Mouse (Mus musculus) limb, embryonic 15.5 days (tissue): ENCODE measurements around the gene Sh2d1b2. TPM values are rescaled to one million over a fixed set of nuclear protein-coding genes. Genes with fewer than 3 reads are reported as not detected.

ENCODE experiments used
- ATAC-seq: fragments of 200-750 bp; cut with Nextera tagmentation; 2 replicates; pipeline ENCODE4 v1.8.0; 2017; ENCODE audit warnings: low read depth, moderate TSS enrichment; ENCODE audit not compliant: insufficient number of reproducible peaks, low FRiP score, low TSS enrichment
- H3K27ac ChIP-seq: fragments of 300-500 bp; sonication (generic); 2 replicates; pipeline ENCODE4 v1.5.1; 2015; ENCODE audit warnings: moderate library complexity, mild to moderate bottlenecking, inconsistent platforms
- H3K27me3 ChIP-seq: fragments of 300-500 bp; sonication (generic); 2 replicates; pipeline ENCODE4 v1.6.1; 2015; ENCODE audit warnings: inconsistent platforms
- H3K36me3 ChIP-seq: fragments of 300-500 bp; sonication (generic); 2 replicates; pipeline ENCODE4 v1.6.1; 2015; ENCODE audit warnings: inconsistent platforms
- H3K4me1 ChIP-seq: fragments of 300-500 bp; sonication (generic); 2 replicates; pipeline ENCODE4 v1.6.1; 2015; ENCODE audit warnings: inconsistent platforms
- H3K4me2 ChIP-seq: fragments of 300-500 bp; sonication (generic); 2 replicates; pipeline ENCODE4 v1.6.1; 2015; ENCODE audit warnings: mild to moderate bottlenecking, inconsistent platforms
- H3K4me3 ChIP-seq: fragments of 300-500 bp; sonication (generic); 2 replicates; pipeline ENCODE4 v1.5.1; 2015; ENCODE audit warnings: mild to moderate bottlenecking, inconsistent platforms
- H3K9ac ChIP-seq: fragments of 300-500 bp; sonication (generic); 2 replicates; pipeline ENCODE4 v1.6.1; 2015; ENCODE audit warnings: inconsistent platforms
- H3K9me3 ChIP-seq: fragments of 300-500 bp; sonication (generic); 2 replicates; pipeline ENCODE4 v1.6.1; 2016; ENCODE audit warnings: inconsistent platforms
- WGBS: fragments of 180-500 bp; shearing (Covaris S2); methylation state at CpG from one replicate; pipeline ENCODE4 v1.1.7; 2015; 5-methylcytosine and 5-hydroxymethylcytosine counted together
- polyA plus RNA-seq: library from polyadenylated mRNA; unstranded; fragments of >200 nt; fragmentation: Nextera tagmentation; extraction: Ambion mirVana; gene quantifications from 2 replicates; pipeline ENCODE4 v1.2.1, GENCODE M21; 2015

Gene Sh2d1b2
- polyA plus RNA-seq, 1 experiment from 2014 or later: not detected

GRCm38 (mm10) chr1:170215590-170215989 is 17.0 kb upstream of the Sh2d1b2 start:
- H3K9ac ChIP-seq: no peak overlapping the region
- no peaks in the 10 kb centered on the region for H3K9me3 ChIP-seq
- no peak for ATAC-seq
- no peaks in the 10 kb centered on the region for H3K27me3 ChIP-seq
- peaks cover 15% of the 10 kb centered on the region for H3K36me3 ChIP-seq
- H3K4me2 ChIP-seq: peak overlapping the region; percentile 59
- peak overlapping the region; percentile 84; the same call in 1 of the 2 replicates for H3K27ac ChIP-seq
- H3K4me1 ChIP-seq: peaks cover 4% of the 10 kb centered on the region; the same call in 1 of the 2 replicates
- 79% methylated on average over 3 of the region's 3 CpGs for WGBS
- peak overlapping the region; percentile 78 for H3K4me3 ChIP-seq

GRCm38 (mm10) chr1:170218091-170218884 is 14.3 kb upstream of the Sh2d1b2 start:
- Histone ChIP-seq H3K36me3 (no peaks in the 10 kb centered on the region), H3K4me3 (no peak overlapping the region), H3K9me3 (no peaks in the 10 kb centered on the region), H3K27me3 (no peaks in the 10 kb centered on the region), H3K4me2 (no peak overlapping the region), H3K9ac (no peak overlapping the region), H3K4me1 (peaks cover 3% of the 10 kb centered on the region; the same call in 1 of the 2 replicates), H3K27ac (no peak overlapping the region)
- no peak for ATAC-seq
- WGBS: 78% methylated on average over 6 of the region's 6 CpGs

- H3K4me2 ChIP-seq: no peak overlapping the region
- no peak overlapping the region for H3K4me3 ChIP-seq
- no peaks in the 10 kb centered on the region for H3K27me3 ChIP-seq
- no peaks in the 10 kb centered on the region for H3K9me3 ChIP-seq
- no peak overlapping the region for H3K9ac ChIP-seq
- no peak for ATAC-seq
- H3K27ac ChIP-seq: no peak overlapping the region
- no peaks in the 10 kb centered on the region for H3K4me1 ChIP-seq
- no peaks in the 10 kb centered on the region for H3K36me3 ChIP-seq
Observed at GRCm38 (mm10) chr1:170220351-170220750, 12.2 kb upstream of the Sh2d1b2 start.

GRCm38 (mm10) chr1:170223276-170223675 is 9.3 kb upstream of the Sh2d1b2 start:
- 73% methylated on average over 2 of the region's 2 CpGs for WGBS

GRCm38 (mm10) chr1:170245016-170245415 is 12.5 kb downstream of the Sh2d1b2 start:
- H3K4me1 ChIP-seq: no peaks in the 10 kb centered on the region
- H3K27ac ChIP-seq: no peak overlapping the region
- no peak for ATAC-seq
- 89% methylated on average over 3 of the region's 3 CpGs for WGBS
- no peak overlapping the region for H3K9ac ChIP-seq
- H3K27me3 ChIP-seq: no peaks in the 10 kb centered on the region
- H3K4me2 ChIP-seq: no peak overlapping the region
- no peak overlapping the region for H3K4me3 ChIP-seq
- H3K36me3 ChIP-seq: no peaks in the 10 kb centered on the region
- no peaks in the 10 kb centered on the region for H3K9me3 ChIP-seq

More at GRCm38 (mm10) chr1:170223276-170223675, 9.3 kb upstream of the Sh2d1b2 start:
- H3K27ac ChIP-seq: no peak overlapping the region
- no peaks in the 10 kb centered on the region for H3K27me3 ChIP-seq
- no peaks in the 10 kb centered on the region for H3K9me3 ChIP-seq
- ATAC-seq: no peak
- H3K4me3 ChIP-seq: no peak overlapping the region
- no peaks in the 10 kb centered on the region for H3K4me1 ChIP-seq
- no peak overlapping the region for H3K9ac ChIP-seq
- no peaks in the 10 kb centered on the region for H3K36me3 ChIP-seq
- no peak overlapping the region for H3K4me2 ChIP-seq

GRCm38 (mm10) chr1:170254893-170255559 is 22.5 kb downstream of the Sh2d1b2 start:
- WGBS: 25% methylated on average over 30 of the region's 30 CpGs
- H3K9me3 ChIP-seq: no peaks in the 10 kb centered on the region
- no peaks in the 10 kb centered on the region for H3K27me3 ChIP-seq
- H3K4me3 ChIP-seq: peak overlapping the region; percentile 60
- peaks cover 4% of the 10 kb centered on the region; the same call in 1 of the 2 replicates for H3K4me1 ChIP-seq
- H3K36me3 ChIP-seq: no peaks in the 10 kb centered on the region
- H3K4me2 ChIP-seq: peak overlapping the region; percentile 66
- H3K27ac ChIP-seq: peak overlapping the region; percentile 11; the same call in 1 of the 2 replicates
- 0 out of 2 replicates have a peak, but pooled peaks have one; percentile 14 for ATAC-seq
- H3K9ac ChIP-seq: peak overlapping the region; percentile 35

- peak; percentile 86 for ATAC-seq
- no peaks in the 10 kb centered on the region for H3K27me3 ChIP-seq
- H3K9me3 ChIP-seq: no peaks in the 10 kb centered on the region
- H3K4me2 ChIP-seq: peak overlapping the region; percentile 66
- peak overlapping the region; percentile 35 for H3K9ac ChIP-seq
- H3K36me3 ChIP-seq: no peaks in the 10 kb centered on the region
- H3K27ac ChIP-seq: peak overlapping the region; percentile 11; the same call in 1 of the 2 replicates
- H3K4me1 ChIP-seq: peaks cover 4% of the 10 kb centered on the region; the same call in 1 of the 2 replicates
- 9% methylated on average over 32 of the region's 32 CpGs for WGBS
- peak overlapping the region; percentile 60 for H3K4me3 ChIP-seq
Observed at GRCm38 (mm10) chr1:170255560-170255910, 23.0 kb downstream of the Sh2d1b2 start.

GRCm38 (mm10) chr1:170270281-170270680 is 37.7 kb downstream of the Sh2d1b2 start:
- ATAC-seq: no peak
- Histone ChIP-seq H3K36me3 (no peaks in the 10 kb centered on the region), H3K9ac (no peak overlapping the region), H3K27ac (no peak overlapping the region), H3K4me3 (no peak overlapping the region), H3K4me1 (no peaks in the 10 kb centered on the region), H3K27me3 (no peaks in the 10 kb centered on the region), H3K4me2 (no peak overlapping the region), H3K9me3 (peaks cover 4% of the 10 kb centered on the region; the same call in 1 of the 2 replicates)
- WGBS: 81% methylated on average over 6 of the region's 6 CpGs

GRCm38 (mm10) chr1:170270696-170271095 is 38.1 kb downstream of the Sh2d1b2 start:
- 87% methylated on average over 4 of the region's 4 CpGs for WGBS
- Histone ChIP-seq H3K4me2 (no peak overlapping the region), H3K36me3 (no peaks in the 10 kb centered on the region), H3K4me3 (no peak overlapping the region), H3K27ac (no peak overlapping the region), H3K9ac (no peak overlapping the region), H3K27me3 (no peaks in the 10 kb centered on the region), H3K4me1 (no peaks in the 10 kb centered on the region), H3K9me3 (peaks cover 4% of the 10 kb centered on the region; the same call in 1 of the 2 replicates)
- ATAC-seq: no peak

GRCm38 (mm10) chr1:170273252-170273651 is 40.7 kb downstream of the Sh2d1b2 start:
- Histone ChIP-seq H3K27me3 (no peaks in the 10 kb centered on the region), H3K36me3 (no peaks in the 10 kb centered on the region), H3K4me1 (no peaks in the 10 kb centered on the region), H3K4me3 (no peak overlapping the region), H3K9ac (no peak overlapping the region), H3K9me3 (no peaks in the 10 kb centered on the region), H3K4me2 (no peak overlapping the region), H3K27ac (no peak overlapping the region)
- no peak for ATAC-seq

GRCm38 (mm10) chr1:170277016-170277415 is 44.5 kb downstream of the Sh2d1b2 start, which contains the start of gene Sh2d1b1:
Sh2d1b1 (plus strand) TSS chr1:170277320.
- WGBS: 72% methylated on average over 3 of the region's 3 CpGs

More at GRCm38 (mm10) chr1:170277016-170277415, 44.5 kb downstream of the Sh2d1b2 start, which contains the start of gene Sh2d1b1:
- Histone ChIP-seq H3K4me2 (no peak within 1 kb of the TSS), H3K36me3 (no peaks in the 10 kb centered on the region), H3K9me3 (no peaks in the 10 kb centered on the region), H3K27me3 (no peaks in the 10 kb centered on the region), H3K4me3 (no peak within 1 kb of the TSS), H3K27ac (no peak within 1 kb of the TSS), H3K4me1 (no peaks in the 10 kb centered on the region), H3K9ac (no peak within 1 kb of the TSS)
- ATAC-seq: no peak
